Mouse (Mus musculus) frontal cortex, postnatal 25 days (tissue): ENCODE measurements around the gene Bcl2l1.
A peak's percentile ranks its signal among the peaks of the same experiment; 100 is the strongest.

Experiments used
- DNase-seq, 2 experiments: peaks; one replicate each; pipeline ENCODE4 v3.0.0; 2022; ENCODE audit warnings: low spot score in 2 of 2

Gene Bcl2l1

DNA sequence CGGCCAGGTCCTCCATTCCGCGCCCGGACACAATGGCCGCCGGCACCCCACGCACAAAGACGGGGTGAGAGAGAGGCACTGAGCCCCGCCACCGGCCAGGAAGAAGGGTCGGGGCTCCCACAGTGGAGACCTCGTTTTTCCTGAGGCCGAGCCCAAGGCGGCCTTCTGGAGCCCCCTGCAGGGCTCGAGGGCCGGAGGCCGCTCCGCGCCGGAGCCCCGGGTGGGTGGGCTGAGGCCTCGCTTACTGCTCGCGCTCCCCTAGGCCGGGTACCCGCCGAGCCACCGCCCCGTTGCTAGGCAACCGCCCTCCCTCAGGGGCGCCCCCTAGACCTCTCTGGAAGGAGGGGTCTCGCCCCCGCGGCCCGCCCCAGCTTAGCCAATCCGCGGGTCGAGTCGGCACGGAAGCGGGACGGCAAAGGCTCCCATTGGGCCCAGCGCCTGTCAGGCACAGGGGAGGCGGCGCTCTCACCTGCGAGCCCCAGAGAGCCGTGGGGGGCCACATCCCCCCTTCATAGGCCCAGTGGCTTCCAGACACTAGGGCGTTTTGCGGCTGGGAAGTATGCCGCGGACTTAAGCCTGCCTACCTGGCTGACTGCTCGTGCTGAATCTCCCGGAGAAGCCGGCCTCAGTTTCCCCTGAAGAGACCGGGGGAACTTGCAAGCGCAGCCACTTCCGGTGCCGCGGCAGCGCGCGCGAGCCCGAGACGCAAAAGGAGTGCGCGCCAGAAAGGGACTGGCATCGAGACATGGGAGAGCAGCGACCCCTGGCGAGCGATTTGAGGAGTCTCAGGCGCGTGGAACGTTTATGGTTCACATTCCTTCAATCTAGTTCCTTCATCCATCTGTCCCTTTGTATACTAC lies at the start of gene Bcl2l1:
Bcl2l1 (minus strand) TSS at position 710 of the 860 bp plus-strand sequence.
- DNase-seq = peak; percentile 96 to 98

DNA sequence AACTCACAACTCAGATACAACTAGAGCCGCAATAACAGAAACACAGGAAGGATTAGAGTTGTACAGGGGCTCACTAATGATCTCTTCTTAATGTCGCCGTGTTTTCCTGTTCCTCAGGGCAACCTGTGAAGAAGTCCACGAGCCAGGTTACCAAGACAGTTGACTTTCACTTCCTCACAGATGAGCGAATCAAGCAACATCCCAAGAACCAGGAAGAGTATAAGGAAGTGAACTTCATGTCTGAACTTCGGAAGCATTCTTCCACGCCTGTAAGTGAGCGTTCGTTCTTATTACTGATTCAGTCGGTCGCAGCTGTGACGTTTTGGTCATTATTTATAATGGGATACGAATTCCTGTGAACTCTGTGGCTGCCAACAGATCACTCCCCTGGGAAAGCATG lies 49.4 kb upstream of the Bcl2l1 start:
- DNase-seq = no peak

DNA sequence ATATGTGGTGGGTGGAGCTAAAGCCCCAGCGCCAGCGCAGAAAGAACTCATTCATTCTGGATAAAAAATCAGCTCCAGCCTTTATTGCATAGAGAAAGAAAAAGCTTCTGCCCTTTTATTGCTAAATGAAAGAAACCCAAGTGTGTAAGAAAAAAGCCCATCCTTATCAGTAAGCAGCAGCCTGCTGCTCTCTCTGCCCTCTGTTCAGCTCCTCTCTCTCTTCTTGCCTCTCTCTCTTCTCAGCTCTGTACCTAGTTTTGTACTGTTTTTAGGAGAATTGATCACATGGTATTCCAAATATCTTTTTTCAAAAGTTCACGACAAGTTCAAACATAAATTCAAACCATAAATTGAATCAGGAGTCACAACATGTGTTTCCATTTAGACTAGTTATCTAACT lies 46.7 kb upstream of the Bcl2l1 start:
- DNase-seq = no peak

DNA sequence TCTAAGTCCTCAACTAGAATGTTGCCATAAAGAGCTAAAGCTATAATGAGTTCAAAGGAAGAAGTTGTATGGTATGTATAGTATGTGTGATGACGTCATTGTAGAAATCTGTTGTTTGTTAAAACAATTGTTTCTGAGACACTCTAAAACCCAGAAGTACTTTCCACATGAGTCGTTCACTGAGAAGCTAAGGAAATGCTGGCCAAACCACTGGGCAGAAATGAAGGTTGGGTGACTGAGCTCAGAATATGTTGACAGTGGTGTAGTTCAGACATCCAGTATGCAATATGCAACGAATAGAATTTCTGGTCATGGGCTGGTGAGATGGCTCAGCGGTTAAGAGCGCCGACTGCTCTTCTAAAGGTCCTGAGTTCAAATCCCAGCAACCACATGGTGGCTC lies 31.8 kb upstream of the Bcl2l1 start:
- no peak for DNase-seq

DNA sequence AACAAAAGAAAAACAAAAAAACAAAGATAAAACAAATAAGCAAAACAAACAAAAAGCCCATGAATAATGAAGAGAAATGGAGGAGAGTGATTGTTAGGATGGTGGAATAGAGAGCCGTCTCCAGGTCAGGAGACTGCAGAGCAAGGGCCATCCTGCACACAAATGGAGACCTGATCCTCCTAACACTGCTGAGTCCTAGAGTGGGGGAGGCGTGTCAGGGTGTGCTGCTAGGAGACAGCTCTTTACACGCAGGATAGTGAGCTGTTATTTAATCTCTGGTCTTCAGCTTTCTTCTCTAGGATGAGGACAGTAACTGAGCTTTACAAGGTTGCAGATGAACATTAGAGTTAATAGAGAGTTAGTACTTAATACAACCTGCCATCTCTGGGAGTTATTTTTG lies 31.1 kb upstream of the Bcl2l1 start:
- no peak for DNase-seq

DNA sequence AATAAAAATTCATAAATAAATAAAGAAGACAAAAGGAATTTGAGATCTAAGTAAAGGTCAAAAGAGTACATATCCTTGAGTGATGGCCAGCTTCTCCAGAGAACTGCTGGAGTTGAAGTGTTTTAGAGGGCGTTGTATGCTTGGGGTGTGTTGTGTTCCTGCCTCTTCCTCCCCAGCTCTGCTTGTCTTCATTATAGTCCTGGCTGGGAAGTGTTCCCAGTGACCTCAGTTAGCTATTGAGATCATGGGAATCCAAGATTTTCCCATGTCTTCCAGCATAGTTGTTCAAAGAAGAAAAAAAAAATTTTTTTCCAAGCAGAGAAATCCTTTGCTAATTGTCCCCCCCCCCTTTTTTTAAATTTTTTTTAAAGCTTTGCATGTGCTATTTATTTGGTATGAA lies 30.4 kb upstream of the Bcl2l1 start:
- DNase-seq = no peak

DNA sequence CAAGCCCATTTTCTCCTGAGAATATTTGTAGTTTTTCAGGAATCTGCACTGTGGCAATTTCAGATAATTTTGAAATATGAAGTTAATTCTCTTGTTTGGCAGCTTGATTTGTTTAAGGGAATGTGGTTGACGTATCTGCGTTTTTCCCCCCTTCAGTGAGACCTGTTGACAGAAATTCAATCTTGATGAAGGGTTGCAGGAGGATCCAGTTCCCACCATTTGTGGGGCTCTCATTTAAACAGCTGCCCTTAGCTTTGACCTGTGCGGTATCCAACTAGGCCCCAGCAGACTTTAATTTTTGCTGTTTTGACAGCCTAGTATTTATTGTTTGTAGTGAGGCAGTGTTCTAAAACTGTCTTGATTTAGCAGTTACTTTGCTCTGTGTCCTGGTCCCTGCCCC lies 28.0 kb upstream of the Bcl2l1 start:
- DNase-seq = no peak

DNA sequence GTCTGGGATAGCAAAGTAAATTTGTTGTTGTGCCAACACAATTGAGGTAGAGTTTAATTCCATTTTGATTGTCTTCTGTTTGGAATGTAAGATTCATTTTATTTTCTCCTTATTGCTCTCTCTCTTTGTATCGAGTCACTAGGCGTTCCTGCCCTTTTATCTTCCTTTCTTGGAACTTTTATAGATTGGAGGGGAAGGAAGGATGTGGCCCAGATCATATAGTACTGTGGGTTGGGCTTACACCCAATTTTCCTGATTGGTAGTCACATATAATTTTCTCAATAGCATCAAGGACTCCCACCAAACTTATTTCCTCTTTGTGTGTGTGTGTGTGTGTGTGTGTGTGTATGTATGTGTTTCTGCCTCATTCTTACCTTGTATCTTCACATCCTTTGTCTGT lies 16.9 kb upstream of the Bcl2l1 start:
- DNase-seq = no peak

DNA sequence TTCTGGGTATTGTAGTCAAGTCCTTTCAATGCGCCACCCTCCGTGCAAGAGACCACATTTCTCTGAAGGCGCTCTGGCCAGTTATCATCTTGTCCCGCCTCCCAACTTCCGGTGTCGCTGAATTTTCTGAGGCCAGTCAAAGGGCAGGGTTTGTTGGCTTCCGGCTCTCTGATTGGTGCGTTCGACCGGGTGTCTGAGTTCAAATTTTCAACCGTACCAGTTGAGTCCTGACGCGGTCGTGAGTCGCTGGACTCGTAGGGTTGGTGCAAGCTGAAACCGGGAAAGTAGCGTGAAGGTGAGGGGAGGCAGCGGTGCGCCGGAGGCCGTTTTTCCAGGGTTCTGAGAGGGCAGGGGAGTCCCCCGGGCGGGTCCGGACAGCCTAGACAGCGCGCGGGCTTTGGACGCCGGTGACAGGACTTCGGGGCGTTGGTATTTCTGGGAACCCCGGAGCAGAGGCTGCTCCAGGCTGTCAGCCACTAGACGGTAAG lies 16.3 kb upstream of the Bcl2l1 start, which contains the start of gene Tpx2:
Tpx2 (plus strand) TSS at position 150 of the 488 bp plus-strand sequence.
- peak; percentile 97 for DNase-seq

DNA sequence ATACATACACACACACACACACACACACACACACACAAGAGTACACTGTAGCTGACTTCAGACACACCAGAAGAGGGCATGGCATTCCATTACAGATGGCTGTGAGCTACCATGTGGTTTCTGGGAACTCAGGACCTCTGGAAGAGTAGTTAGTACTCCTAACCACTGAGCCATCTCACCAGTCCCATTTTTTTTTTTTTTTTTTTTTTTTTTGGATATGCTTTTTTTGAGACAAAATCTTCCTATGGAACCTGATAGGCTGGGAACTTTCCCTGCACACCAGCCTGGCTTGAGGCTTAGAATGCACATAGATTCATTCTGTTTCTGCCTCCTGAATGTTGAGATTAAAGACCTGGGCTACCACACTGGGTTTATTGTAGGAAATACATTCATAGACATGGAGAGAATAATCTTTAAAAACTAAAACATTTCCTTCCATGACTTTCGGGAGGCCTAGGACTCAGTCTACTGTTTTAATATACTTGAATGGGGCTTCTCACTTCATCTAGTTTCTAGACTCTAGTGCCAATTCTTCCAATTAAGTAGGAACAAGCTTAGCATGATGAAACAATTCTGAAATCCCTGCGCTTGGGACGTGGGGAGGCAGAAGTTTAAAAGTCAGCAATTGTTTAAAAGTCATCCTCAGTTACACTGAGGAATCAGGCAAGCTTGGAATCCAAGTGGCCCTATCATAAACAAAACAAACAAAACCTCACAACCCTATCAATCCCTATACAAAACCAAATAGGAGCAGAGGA lies 15.7 kb upstream of the Bcl2l1 start:
- DNase-seq = no peak

DNA sequence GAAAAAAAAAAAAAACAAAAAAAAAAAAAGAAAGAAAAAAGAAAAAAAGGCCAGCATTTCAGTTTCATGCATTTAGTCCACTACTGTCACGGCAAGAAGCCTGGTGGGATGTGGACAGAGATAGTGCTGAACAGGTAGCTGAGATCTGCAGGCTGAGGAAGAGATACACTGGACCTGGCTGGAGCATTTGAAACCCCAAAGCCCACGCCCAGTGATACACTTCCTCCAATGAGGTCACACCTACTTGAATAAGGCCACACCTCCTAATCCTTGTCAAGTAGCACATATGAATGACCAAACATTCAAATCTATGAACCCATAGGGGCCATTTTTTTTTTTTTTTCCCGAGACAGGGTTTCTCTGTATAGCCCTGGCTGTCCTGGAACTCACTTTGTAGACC lies 11.2 kb upstream of the Bcl2l1 start:
- no peak for DNase-seq

DNA sequence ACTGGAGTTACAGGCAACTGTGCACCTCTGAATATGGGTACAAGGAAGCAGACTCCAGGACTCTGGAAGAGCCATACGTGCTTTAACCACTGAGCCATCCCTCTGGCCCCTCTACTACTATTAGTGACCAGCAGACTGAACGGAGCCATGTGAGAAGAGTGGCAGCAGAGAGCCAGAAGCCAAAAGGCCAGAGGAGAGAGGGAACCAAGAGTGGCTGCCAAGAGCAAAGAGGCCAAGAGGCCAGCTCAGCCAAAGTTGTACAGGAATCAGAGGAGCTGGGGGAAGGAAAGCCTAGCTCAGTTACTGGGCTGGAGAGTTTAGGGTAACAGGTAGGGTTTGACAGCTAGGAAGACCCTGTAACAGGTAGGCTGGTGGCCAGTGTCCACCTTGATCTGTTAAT lies 7.7 kb upstream of the Bcl2l1 start:
- DNase-seq = no peak

DNA sequence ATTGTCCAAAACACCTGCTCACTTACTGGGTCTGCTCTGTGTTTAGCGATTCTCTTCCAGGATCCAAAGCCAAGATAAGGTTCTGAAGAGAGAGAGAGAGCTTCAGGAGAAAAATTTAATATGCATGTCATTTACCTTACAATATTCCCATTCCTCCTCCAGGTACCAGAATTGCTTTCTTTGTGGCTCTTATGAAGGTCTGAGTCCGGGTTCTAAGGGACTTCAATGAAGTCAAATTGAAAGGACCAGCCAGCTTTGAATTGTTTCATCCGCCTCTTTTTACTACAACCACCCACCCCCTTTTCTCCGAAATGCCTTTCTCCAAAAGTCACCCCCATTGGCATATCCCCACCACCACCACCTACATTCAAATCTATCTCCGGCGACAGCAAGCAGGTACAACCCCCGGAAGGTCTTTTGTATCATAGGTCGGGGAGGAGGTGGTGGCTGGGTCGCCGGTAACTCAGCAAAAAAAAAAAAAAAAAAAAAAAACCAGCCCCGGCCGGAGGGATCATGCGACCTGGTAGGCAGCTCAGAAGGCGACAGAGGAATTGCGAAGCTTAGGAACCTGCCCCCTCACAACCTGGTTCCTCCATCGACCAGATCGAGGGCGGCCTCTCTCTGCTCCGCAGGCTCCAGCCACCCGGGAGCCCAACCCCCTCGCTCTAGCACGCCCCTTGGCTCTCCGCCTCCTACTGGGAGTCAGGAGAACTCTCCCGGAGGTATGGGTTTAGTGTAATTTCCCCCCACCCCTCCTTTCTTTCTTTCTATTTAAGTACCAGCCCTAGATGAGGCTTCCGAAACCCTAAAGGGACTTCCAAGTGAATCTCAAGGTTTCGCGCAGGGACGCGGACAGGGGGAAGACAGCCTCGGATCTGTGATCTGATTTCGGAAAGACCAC lies 1.3 kb downstream of the Bcl2l1 start:
- peak; percentile 54 to 75 for DNase-seq

DNA sequence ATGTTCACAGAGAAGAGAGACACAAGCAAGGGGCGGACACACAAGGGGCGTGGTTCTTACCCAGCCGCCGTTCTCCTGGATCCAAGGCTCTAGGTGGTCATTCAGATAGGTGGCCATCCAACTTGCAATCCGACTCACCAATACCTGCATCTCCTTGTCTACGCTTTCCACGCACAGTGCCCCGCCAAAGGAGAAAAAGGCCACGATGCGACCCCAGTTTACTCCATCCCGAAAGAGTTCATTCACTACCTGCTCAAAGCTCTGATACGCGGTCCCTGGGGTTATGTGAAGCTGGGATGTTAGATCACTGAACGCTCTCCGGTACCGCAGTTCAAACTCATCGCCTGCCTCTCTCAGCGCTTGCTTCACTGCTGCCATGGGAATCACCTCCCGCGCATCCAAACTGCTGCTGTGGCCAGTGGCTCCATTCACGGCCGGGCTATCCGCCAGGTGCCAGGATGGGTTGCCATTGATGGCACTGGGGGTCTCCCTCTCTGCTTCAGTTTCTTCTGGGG lies 2.1 kb downstream of the Bcl2l1 start:
- no peak for DNase-seq

DNA sequence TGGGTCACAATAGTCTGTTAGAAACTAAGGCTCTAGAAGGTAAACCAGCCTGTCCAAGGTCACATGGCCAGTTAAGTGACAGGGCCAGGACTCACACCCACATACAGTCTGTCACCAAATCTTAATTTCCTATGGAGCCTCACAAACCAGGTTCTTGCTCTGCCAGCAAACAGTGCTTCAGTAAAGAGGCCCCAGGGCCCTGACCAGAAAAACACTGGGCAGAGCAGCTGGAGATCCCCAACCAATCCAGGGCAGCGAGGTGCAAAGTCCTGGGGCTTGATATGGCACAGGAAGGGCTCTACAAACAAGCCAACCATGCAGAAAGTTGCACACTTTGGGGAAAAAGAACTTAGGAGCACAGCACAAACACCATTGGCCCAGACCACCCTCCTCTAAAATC lies 3.0 kb downstream of the Bcl2l1 start:
- no peak for DNase-seq

DNA sequence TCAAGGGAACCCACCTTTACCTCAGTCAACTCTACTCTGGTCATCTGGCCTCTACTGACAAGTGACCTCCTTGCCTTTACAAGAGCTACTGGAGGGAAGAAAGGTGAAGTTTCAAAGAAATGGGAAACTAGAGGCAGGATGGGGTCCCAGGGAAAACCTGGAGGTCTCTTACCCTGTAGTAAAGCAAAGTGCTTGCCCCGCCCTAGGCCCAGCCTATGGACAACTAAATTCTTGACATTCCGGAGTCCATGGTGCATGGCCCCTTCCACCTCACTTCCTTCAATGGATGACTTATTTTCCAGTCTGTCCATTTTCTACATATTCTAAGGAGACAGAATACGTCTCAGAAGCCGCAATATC lies 3.5 kb downstream of the Bcl2l1 start:
- DNase-seq = no peak

DNA sequence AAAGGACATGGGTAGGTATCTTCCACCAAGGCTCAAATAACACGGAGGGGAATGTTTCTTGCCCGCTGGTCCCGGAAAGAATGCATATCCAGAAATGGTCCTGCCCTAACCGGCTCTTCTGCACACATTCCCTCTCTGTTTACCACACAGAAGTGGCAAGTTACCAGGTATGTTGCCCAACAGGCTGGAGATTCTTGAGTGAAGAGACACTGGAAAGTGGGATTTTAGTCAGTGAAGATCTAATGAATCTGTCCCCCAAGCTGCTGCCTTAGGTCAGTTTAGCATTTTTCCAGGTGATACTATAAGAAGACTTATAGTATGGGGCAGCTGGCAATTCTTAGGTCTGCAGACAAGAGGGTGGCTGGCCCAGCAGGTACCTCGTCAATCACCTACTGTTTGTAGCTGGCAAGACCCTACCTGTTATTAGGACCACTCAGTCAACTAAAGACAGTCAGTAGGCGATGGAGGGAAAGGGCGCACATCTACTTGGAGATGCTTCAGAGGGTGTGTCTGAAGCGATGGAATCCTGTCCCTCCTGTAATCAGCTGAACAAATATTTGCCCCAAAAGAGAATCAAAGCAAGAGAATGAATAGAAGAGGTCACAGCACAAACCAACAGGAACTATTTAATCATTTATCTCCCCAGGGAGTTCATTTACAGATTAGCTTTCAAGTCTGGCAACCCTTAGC lies 4.1 kb downstream of the Bcl2l1 start:
- no peak for DNase-seq

DNA sequence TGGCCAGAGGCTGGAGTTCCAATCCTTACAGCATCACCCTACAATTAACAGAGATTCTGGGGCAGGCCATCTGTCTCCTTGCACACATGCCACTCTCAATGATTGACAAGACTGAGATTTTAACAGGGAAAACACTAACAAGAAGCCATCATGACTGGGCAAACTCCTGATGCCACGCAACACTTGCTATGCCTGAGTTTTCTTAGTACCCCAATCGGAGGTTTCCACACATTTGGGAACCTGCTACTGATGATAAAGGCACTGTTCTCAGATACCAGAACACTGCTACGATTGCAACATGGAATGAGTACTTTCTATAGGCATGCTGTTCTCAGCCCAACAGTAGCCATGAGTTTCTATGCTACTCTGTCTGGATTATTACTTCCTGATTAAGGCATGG lies 5.0 kb downstream of the Bcl2l1 start:
- DNase-seq = no peak

DNA sequence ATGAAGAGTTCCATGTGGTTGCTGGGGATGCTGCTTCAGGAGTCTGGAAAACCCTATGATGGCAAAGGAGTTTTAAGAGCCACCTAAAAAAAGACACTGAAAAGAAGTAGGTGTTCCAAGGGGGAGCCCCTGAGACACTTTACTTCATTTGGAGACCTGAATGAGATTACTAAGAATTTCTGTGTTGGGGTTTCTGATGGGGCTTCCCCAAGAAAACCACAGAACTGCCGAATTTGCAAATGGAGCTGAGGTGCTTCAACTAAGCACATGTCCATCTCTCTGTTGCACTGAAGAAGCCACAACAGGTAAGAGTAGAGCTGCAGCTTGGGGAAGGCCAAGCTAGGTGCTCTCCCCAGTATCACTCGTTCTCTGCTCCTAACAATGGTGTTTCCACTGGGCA lies 5.8 kb downstream of the Bcl2l1 start:
- no peak for DNase-seq

DNA sequence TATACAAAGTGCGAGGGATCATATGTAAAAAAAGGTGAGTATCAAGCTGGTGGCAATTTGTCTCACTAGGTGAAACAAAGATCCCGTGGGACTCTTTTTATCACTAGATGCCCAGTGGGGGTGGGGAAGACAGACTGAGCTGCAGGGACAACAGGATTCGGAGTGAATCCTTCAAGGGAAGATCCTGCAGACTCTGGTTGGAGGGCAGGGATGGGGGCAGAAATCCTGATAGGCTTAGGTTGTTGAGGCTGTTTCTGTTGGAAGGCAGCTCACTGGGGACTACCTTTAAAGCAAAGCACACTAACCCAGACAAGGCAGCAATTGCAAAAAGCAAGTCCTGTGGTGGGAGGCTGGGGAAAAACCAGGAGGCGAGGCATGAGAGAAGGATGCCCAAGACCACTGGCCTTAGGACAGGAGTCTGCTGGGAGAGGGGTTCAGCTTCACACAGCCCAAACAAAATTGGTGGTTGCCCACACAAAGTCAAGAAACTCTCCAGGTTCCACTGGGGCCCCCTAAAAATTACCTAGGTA lies 6.3 kb downstream of the Bcl2l1 start:
- DNase-seq = no peak
